Mouse (Mus musculus): ENCODE data around the gene Zscan2. TPM values are rescaled to one million over a fixed set of nuclear protein-coding genes. Genes with fewer than 3 reads are reported as not detected.
A peak's percentile ranks its signal among the peaks of the same experiment; 100 is the strongest.

Gene Zscan2
- polyA plus RNA-seq, 1 experiment from 2014 or later, result 0.63 TPM

GRCm38 (mm10) chr7:80897721-80898120 is 37.0 kb downstream of the Zscan2 start:
- ATAC-seq (ENCODE audit: low FRiP score, low TSS enrichment) (no peak), DNase-seq (ENCODE audit: low spot score) (no peak)
- H3K9ac ChIP-seq (ENCODE audit: low read length), result no peak overlapping the region
- peaks cover 15% of the 10 kb centered on the region for H3K36me3 ChIP-seq (ENCODE audit: control insufficient read depth, insufficient read depth, low read length)
- H3K4me1 ChIP-seq (replicated peaks; ENCODE audit: control insufficient read depth, insufficient read depth), result 0 out of 2 replicates have a peak, but pooled peaks cover 3% of the 10 kb centered on the region
- WGBS, result 84% methylated on average over 4 of the region's 4 CpGs
- H3K27me3 ChIP-seq (ENCODE audit: control insufficient read depth, insufficient read depth, low read length), result no peaks in the 10 kb centered on the region
- no peak overlapping the region for H3K27ac ChIP-seq (replicated peaks)
- no peak overlapping the region for H3K4me3 ChIP-seq (ENCODE audit: low read depth, low read length)
- no peak for TF ChIP-seq CTCF (IDR thresholded peaks at IDR 0.05; ENCODE audit: low read depth)
- TF ChIP-seq EP300 (optimal IDR thresholded peaks at IDR 0.05), result no peak
- H3K4me2 ChIP-seq (replicated peaks; ENCODE audit: low read depth), result no peak overlapping the region
- no peaks in the 10 kb centered on the region for H3K9me3 ChIP-seq (ENCODE audit: control insufficient read depth, low read length)

GRCm38 (mm10) chr7:80900944-80901501 is 40.3 kb downstream of the Zscan2 start, which contains the start of gene Wdr73:
Wdr73 (minus strand) TSS chr7:80901269.
- Histone ChIP-seq H3K4me3 (ENCODE audit: low read depth, low read length) (peak within 1 kb of the TSS; percentile 69), H3K9ac (ENCODE audit: low read length) (peak within 1 kb of the TSS; percentile 75), H3K4me1 (replicated peaks; ENCODE audit: control insufficient read depth, insufficient read depth) (0 out of 2 replicates have a peak, but pooled peaks cover 3% of the 10 kb centered on the region), H3K36me3 (ENCODE audit: control insufficient read depth, insufficient read depth, low read length) (no peaks in the 10 kb centered on the region), H3K27ac (replicated peaks) (peak within 1 kb of the TSS; percentile 85), H3K4me2 (replicated peaks; ENCODE audit: low read depth) (peak within 1 kb of the TSS; percentile 80), H3K27me3 (ENCODE audit: control insufficient read depth, insufficient read depth, low read length) (no peaks in the 10 kb centered on the region), H3K9me3 (ENCODE audit: control insufficient read depth, low read length) (no peaks in the 10 kb centered on the region)
- WGBS, result under 1% methylated on average over 36 of the region's 36 CpGs
- TF ChIP-seq EP300 (optimal IDR thresholded peaks at IDR 0.05) (peak; percentile 85), CTCF (IDR thresholded peaks at IDR 0.05; ENCODE audit: low read depth) (no peak)
- ATAC-seq (ENCODE audit: low FRiP score, low TSS enrichment), result peak; percentile 96
- DNase-seq (ENCODE audit: low spot score), result peak; percentile 95

DNA sequence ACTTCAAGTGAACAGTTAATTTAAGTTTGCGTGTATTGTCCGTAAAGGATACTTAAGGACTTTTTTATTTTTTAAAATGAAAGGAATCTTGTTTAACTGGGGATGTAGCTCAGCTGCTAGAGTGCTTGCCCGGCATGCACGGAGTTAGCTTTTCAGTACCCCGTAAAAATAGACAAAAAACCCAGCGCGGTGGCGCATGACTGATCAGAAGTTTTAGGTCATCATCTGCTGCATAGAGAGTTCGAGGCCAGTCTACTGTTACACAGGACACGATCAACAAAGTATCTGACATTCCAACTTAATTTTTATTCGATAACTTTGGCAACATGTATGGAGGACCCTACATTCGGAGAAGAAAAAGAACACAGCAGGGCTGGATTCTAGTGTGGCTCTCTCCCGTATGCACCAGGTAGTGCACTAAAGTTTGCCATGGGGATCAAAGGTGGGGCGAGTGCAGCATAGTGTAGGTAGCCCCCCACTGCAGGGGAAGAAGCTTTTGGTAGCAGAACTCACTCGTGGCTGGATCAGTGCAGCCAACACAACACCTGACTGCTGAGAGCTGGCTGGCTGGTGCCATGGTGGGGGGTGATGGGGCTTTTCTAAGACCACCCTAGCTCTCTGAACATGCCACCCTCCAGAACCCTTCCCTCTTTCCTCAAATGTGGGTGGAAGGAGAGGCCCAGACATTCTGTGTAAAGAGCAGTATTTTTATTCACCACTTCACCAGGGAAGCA is 41.0 kb downstream of the Zscan2 start:
- H3K9ac ChIP-seq (ENCODE audit: low read length), result peak overlapping the region; percentile 70
- peak overlapping the region; percentile 80 for H3K4me2 ChIP-seq (replicated peaks; ENCODE audit: low read depth)
- 22% methylated on average over 15 of the region's 15 CpGs for WGBS
- ATAC-seq (ENCODE audit: low FRiP score, low TSS enrichment) (no peak; the same call in 1 of the 2 replicates), DNase-seq (ENCODE audit: low spot score) (no peak)
- no peaks in the 10 kb centered on the region for H3K27me3 ChIP-seq (ENCODE audit: control insufficient read depth, insufficient read depth, low read length)
- H3K27ac ChIP-seq (replicated peaks), result peak overlapping the region; percentile 85
- H3K36me3 ChIP-seq (ENCODE audit: control insufficient read depth, insufficient read depth, low read length), result no peaks in the 10 kb centered on the region
- H3K9me3 ChIP-seq (ENCODE audit: control insufficient read depth, low read length), result no peaks in the 10 kb centered on the region
- H3K4me3 ChIP-seq (ENCODE audit: low read depth, low read length), result peak overlapping the region; percentile 69
- H3K4me1 ChIP-seq (replicated peaks; ENCODE audit: control insufficient read depth, insufficient read depth), result 0 out of 2 replicates have a peak, but pooled peaks cover 3% of the 10 kb centered on the region
- TF ChIP-seq EP300 (optimal IDR thresholded peaks at IDR 0.05) (no peak), CTCF (IDR thresholded peaks at IDR 0.05; ENCODE audit: low read depth) (no peak)

GRCm38 (mm10) chr7:80903625-80904422 is 43.1 kb downstream of the Zscan2 start:
- Histone ChIP-seq H3K27me3 (ENCODE audit: control insufficient read depth, insufficient read depth, low read length) (no peaks in the 10 kb centered on the region), H3K4me3 (ENCODE audit: low read depth, low read length) (no peak overlapping the region), H3K27ac (replicated peaks) (no peak overlapping the region), H3K9ac (ENCODE audit: low read length) (no peak overlapping the region), H3K4me2 (replicated peaks; ENCODE audit: low read depth) (no peak overlapping the region), H3K9me3 (ENCODE audit: control insufficient read depth, low read length) (no peaks in the 10 kb centered on the region), H3K4me1 (replicated peaks; ENCODE audit: control insufficient read depth, insufficient read depth) (0 out of 2 replicates have a peak, but pooled peaks cover 3% of the 10 kb centered on the region), H3K36me3 (ENCODE audit: control insufficient read depth, insufficient read depth, low read length) (peaks cover 4% of the 10 kb centered on the region; the same call in 1 of the 2 replicates)
- WGBS, result 89% methylated on average over 11 of the region's 11 CpGs
- TF ChIP-seq CTCF (IDR thresholded peaks at IDR 0.05; ENCODE audit: low read depth) (no peak), EP300 (optimal IDR thresholded peaks at IDR 0.05) (no peak)
- ATAC-seq (ENCODE audit: low FRiP score, low TSS enrichment), result no peak
- DNase-seq (ENCODE audit: low spot score), result no peak

- no peak within 1 kb of the TSS for H3K27ac ChIP-seq (replicated peaks)
- ATAC-seq (ENCODE audit: low FRiP score, low TSS enrichment), result peak; percentile 60; the same call in 1 of the 2 replicates
- H3K9me3 ChIP-seq (ENCODE audit: control insufficient read depth, low read length), result no peaks in the 10 kb centered on the region
- DNase-seq (ENCODE audit: low spot score), result peak; percentile 78
- H3K4me2 ChIP-seq (replicated peaks; ENCODE audit: low read depth), result peak within 1 kb of the TSS; percentile 78
- H3K9ac ChIP-seq (ENCODE audit: low read length), result peak within 1 kb of the TSS; percentile 58
- 4% methylated on average over 19 of the region's 19 CpGs for WGBS
- H3K4me3 ChIP-seq (ENCODE audit: low read depth, low read length), result peak within 1 kb of the TSS; percentile 43
- 0 out of 2 replicates have a peak, but pooled peaks cover 3% of the 10 kb centered on the region for H3K4me1 ChIP-seq (replicated peaks; ENCODE audit: control insufficient read depth, insufficient read depth)
- TF ChIP-seq EP300 (optimal IDR thresholded peaks at IDR 0.05), result no peak
- no peak for TF ChIP-seq CTCF (IDR thresholded peaks at IDR 0.05; ENCODE audit: low read depth)
- H3K27me3 ChIP-seq (ENCODE audit: control insufficient read depth, insufficient read depth, low read length), result no peaks in the 10 kb centered on the region
- H3K36me3 ChIP-seq (ENCODE audit: control insufficient read depth, insufficient read depth, low read length), result peaks cover 4% of the 10 kb centered on the region; the same call in 1 of the 2 replicates
Measured at GRCm38 (mm10) chr7:80904921-80905515, 44.3 kb downstream of the Zscan2 start, which contains the start of gene Nmb. Nmb (minus strand) TSS chr7:80905076.
